Mouse (Mus musculus) kidney, embryonic 14.5 days (tissue): ENCODE data around the gene Ccdc84. TPM values are rescaled to one million over a fixed set of nuclear protein-coding genes. Genes with fewer than 3 reads are reported as not detected.
"Not testable (repeated sequence)": the region's sequence is repeated elsewhere in the genome, so short reads cannot be mapped to it uniquely, and the experiment has no call there.

ENCODE experiments used
- ATAC-seq: fragments of 200-750 bp; cut with Nextera tagmentation; 2 replicates; pipeline ENCODE4 v1.8.0; 2017; ENCODE audit warnings: moderate number of reproducible peaks, mild to moderate bottlenecking, moderate TSS enrichment, moderate library complexity; ENCODE audit not compliant: low FRiP score, low TSS enrichment
- H3K27ac ChIP-seq: fragments of 300-500 bp; sonication (generic); 2 replicates; pipeline ENCODE4 v1.5.1; 2014; ENCODE audit warnings: low read depth, mild to moderate bottlenecking, low read length, moderate library complexity, mixed read lengths
- H3K27me3 ChIP-seq: fragments of 300-500 bp; sonication (generic); 2 replicates; pipeline ENCODE4 v1.6.1; 2014; ENCODE audit warnings: mild to moderate bottlenecking, low read length; ENCODE audit not compliant: control insufficient read depth, insufficient read depth
- H3K36me3 ChIP-seq: fragments of 300-500 bp; sonication (generic); 2 replicates; pipeline ENCODE4 v1.6.1; 2014; ENCODE audit warnings: low read length, mixed read lengths; ENCODE audit not compliant: control insufficient read depth, insufficient read depth
- H3K4me1 ChIP-seq: fragments of 300-500 bp; sonication (generic); 2 replicates; pipeline ENCODE4 v1.6.1; 2014; ENCODE audit warnings: low read length, mixed read lengths; ENCODE audit not compliant: control insufficient read depth, insufficient read depth
- H3K4me2 ChIP-seq: fragments of 300-500 bp; sonication (generic); replicated peaks from 2 replicates; pipeline ENCODE4 v1.6.1; 2014; ENCODE audit warnings: low read depth, mild to moderate bottlenecking, low read length
- H3K4me3 ChIP-seq: fragments of 300-500 bp; sonication (generic); 2 replicates; pipeline ENCODE4 v1.5.1; 2014; ENCODE audit warnings: mild to moderate bottlenecking, low read length
- H3K9ac ChIP-seq: fragments of 300-500 bp; sonication (generic); 2 replicates; pipeline ENCODE4 v1.6.1; 2014; ENCODE audit warnings: low read depth, mild to moderate bottlenecking, low read length, moderate library complexity
- H3K9me3 ChIP-seq: fragments of 300-500 bp; sonication (generic); 2 replicates; pipeline ENCODE4 v1.6.1; 2016; ENCODE audit warnings: low read length; ENCODE audit not compliant: control insufficient read depth
- WGBS: fragments of 180-500 bp; shearing (Covaris S2); extraction: QIAGEN DNeasy Blood & Tissue Kit; methylation state at CpG from one replicate; pipeline ENCODE4 v1.1.7; 2014; 5-methylcytosine and 5-hydroxymethylcytosine counted together
- polyA plus RNA-seq: library from polyadenylated mRNA; unstranded; fragments of >200 nt; fragmentation: Nextera tagmentation; extraction: Ambion mirVana; gene quantifications from 2 replicates; pipeline ENCODE4 v1.2.1, GENCODE M21; 2014

The Ccdc84 gene
- polyA plus RNA-seq, 1 experiment from 2014 or later, result 26.7 TPM

GRCm38 (mm10) chr9:44411601-44412130, 6.7 kb downstream of the Ccdc84 start:
- Histone ChIP-seq H3K36me3 (peaks cover 59% of the 10 kb centered on the region), H3K9me3 (no peaks in the 10 kb centered on the region), H3K4me1 (no peaks in the 10 kb centered on the region), H3K27me3 (no peaks in the 10 kb centered on the region), H3K27ac (no peak overlapping the region), H3K4me3 (no peak overlapping the region), H3K9ac (no peak overlapping the region), H3K4me2 (no peak overlapping the region)
- ATAC-seq, result no peak
- WGBS, result 84% methylated on average over 1 of the region's 1 CpGs

- WGBS, result 85% methylated on average over 2 of the region's 2 CpGs
- Histone ChIP-seq H3K36me3 (peaks cover 59% of the 10 kb centered on the region), H3K4me2 (no peak overlapping the region), H3K9me3 (no peaks in the 10 kb centered on the region), H3K9ac (no peak overlapping the region), H3K4me1 (no peaks in the 10 kb centered on the region), H3K4me3 (no peak overlapping the region), H3K27ac (no peak overlapping the region), H3K27me3 (no peaks in the 10 kb centered on the region)
- no peak for ATAC-seq
These were observed 7.6 kb downstream of the Ccdc84 start for GRCm38 (mm10) chr9:44410647-44411336.

GRCm38 (mm10) chr9:44408693-44409092, 9.7 kb downstream of the Ccdc84 start:
- not testable (repeated sequence) for H3K27ac ChIP-seq, H3K27me3 ChIP-seq, H3K4me1 ChIP-seq, ATAC-seq, H3K9me3 ChIP-seq
- H3K9ac ChIP-seq, result peak overlapping the region; percentile 92; the same call in 1 of the 2 replicates
- peaks cover 69% of the 10 kb centered on the region for H3K36me3 ChIP-seq
- WGBS, result 78% methylated on average over 9 of the region's 9 CpGs
- H3K4me2 ChIP-seq, result peak overlapping the region; percentile 68
- peak overlapping the region; percentile 89 for H3K4me3 ChIP-seq

- peak overlapping the region; percentile 92 for H3K9ac ChIP-seq
- H3K9me3 ChIP-seq, result no peaks in the 10 kb centered on the region
- H3K36me3 ChIP-seq, result peaks cover 70% of the 10 kb centered on the region
- no peaks in the 10 kb centered on the region for H3K27me3 ChIP-seq
- H3K4me2 ChIP-seq, result peak overlapping the region; percentile 68
- H3K4me3 ChIP-seq, result peak overlapping the region; percentile 89
- H3K4me1 ChIP-seq, result no peaks in the 10 kb centered on the region
- ATAC-seq, result no peak
- peak overlapping the region; percentile 97 for H3K27ac ChIP-seq
- under 1% methylated on average over 24 of the region's 24 CpGs for WGBS
These were observed 10.6 kb downstream of the Ccdc84 start for GRCm38 (mm10) chr9:44407752-44408097.

GRCm38 (mm10) chr9:44406906-44407751, 11.2 kb downstream of the Ccdc84 start, which contains the start of the genes Rps25 and Trappc4:
Gene Rps25 (plus strand): TSS chr9:44407139.
Gene Trappc4 (minus strand): TSS chr9:44407600.
- under 1% methylated on average over 51 of the region's 51 CpGs for WGBS
- H3K36me3 ChIP-seq, result peaks cover 70% of the 10 kb centered on the region
- no peaks in the 10 kb centered on the region for H3K27me3 ChIP-seq
- H3K4me3 ChIP-seq, result peak within 1 kb of the TSS; percentile 89
- H3K9me3 ChIP-seq, result no peaks in the 10 kb centered on the region
- peak within 1 kb of the TSS; percentile 92 for H3K9ac ChIP-seq
- H3K4me1 ChIP-seq, result no peaks in the 10 kb centered on the region
- peak within 1 kb of the TSS; percentile 68 for H3K4me2 ChIP-seq
- ATAC-seq, result peak; percentile 97
- peak within 1 kb of the TSS; percentile 97 for H3K27ac ChIP-seq

GRCm38 (mm10) chr9:44405011-44405410, 13.4 kb downstream of the Ccdc84 start:
- H3K4me3 ChIP-seq, result no peak overlapping the region
- H3K4me2 ChIP-seq, result no peak overlapping the region
- no peak overlapping the region for H3K27ac ChIP-seq
- no peaks in the 10 kb centered on the region for H3K27me3 ChIP-seq
- ATAC-seq, result no peak
- no peaks in the 10 kb centered on the region for H3K4me1 ChIP-seq
- H3K9me3 ChIP-seq, result no peaks in the 10 kb centered on the region
- H3K36me3 ChIP-seq, result peaks cover 69% of the 10 kb centered on the region
- H3K9ac ChIP-seq, result no peak overlapping the region
- WGBS, result 71% methylated on average over 3 of the region's 3 CpGs

- no peak for ATAC-seq
- no peaks in the 10 kb centered on the region for H3K9me3 ChIP-seq
- no peaks in the 10 kb centered on the region for H3K27me3 ChIP-seq
- no peak overlapping the region for H3K4me2 ChIP-seq
- H3K4me1 ChIP-seq, result peaks cover 11% of the 10 kb centered on the region
- H3K27ac ChIP-seq, result no peak overlapping the region
- 82% methylated on average over 4 of the region's 4 CpGs for WGBS
- peaks cover 54% of the 10 kb centered on the region for H3K36me3 ChIP-seq
- H3K4me3 ChIP-seq, result no peak overlapping the region
- no peak overlapping the region for H3K9ac ChIP-seq
These were observed 17.3 kb downstream of the Ccdc84 start for GRCm38 (mm10) chr9:44401081-44401480.

GRCm38 (mm10) chr9:44399795-44400114, 18.6 kb downstream of the Ccdc84 start:
- Histone ChIP-seq H3K27ac (no peak overlapping the region), H3K4me2 (no peak overlapping the region), H3K4me3 (no peak overlapping the region), H3K9ac (no peak overlapping the region), H3K4me1 (peaks cover 11% of the 10 kb centered on the region), H3K27me3 (no peaks in the 10 kb centered on the region), H3K36me3 (peaks cover 45% of the 10 kb centered on the region), H3K9me3 (no peaks in the 10 kb centered on the region)
- WGBS, result 87% methylated on average over 6 of the region's 6 CpGs
- no peak for ATAC-seq
